In genomic region chr3:82876372-82876739, GRCm38 (mm10) we compare ENCODE assay signal across 7 mouse cellular contexts. TPM values are rescaled to one million over a fixed set of nuclear protein-coding genes. Genes with fewer than 3 reads are reported as not detected.
DNase-seq lines count a peak whose midpoint lies in the region; ATAC-seq and TF ChIP-seq lines count a peak whose summit lies in the region.

Gene Rbm46, minus strand, starts transcription at chr3:82876483.

- ATAC-seq in embryonic facial prominence, embryonic 12.5 days (ENCODE audit: insufficient number of reproducible peaks, insufficient read depth, low FRiP score, low TSS enrichment): peak; percentile 92

- intact Hi-C loops in heart, adult 2 months (cut with DNase I): loop anchor here (2.0 kb wide), 1 partner anchor 176 kb away; no protein-coding TSS in a partner anchor
- intact Hi-C loops in left cerebral cortex, postnatal 4 days (cut with DNase I): loop anchor here (5.0 kb wide), 2 partner anchors 121 to 176 kb away; no protein-coding TSS in a partner anchor

- no peak for TF ChIP-seq POLR2A in heart, adult 2 months (IDR thresholded peaks at IDR 0.05; ENCODE audit: insufficient read depth, low read depth, low read length)
- TF ChIP-seq POLR2A in small intestine, adult 2 months (IDR thresholded peaks at IDR 0.05; ENCODE audit: low read depth, low read length): no peak

- no peak for TF ChIP-seq CTCF in heart, adult 2 months (IDR thresholded peaks at IDR 0.05)
- TF ChIP-seq CTCF in small intestine, adult 2 months (IDR thresholded peaks at IDR 0.05; ENCODE audit: extremely low read depth, insufficient read length, insufficient replicate concordance, low read depth, low read length): no peak

- H3K4me1 ChIP-seq in embryonic facial prominence, embryonic 12.5 days: no peaks in the 10 kb centered on the region
- no peaks in the 10 kb centered on the region for H3K4me1 ChIP-seq in heart, adult 2 months (ENCODE audit: control insufficient read depth, insufficient read depth, low read length)
- peaks cover 7% of the 10 kb centered on the region for H3K4me1 ChIP-seq in small intestine, adult 2 months (ENCODE audit: control insufficient read depth, insufficient read depth, insufficient read length, low read length)

- WGBS in embryonic facial prominence, embryonic 12.5 days: 18% methylated on average over 36 of the region's 36 CpGs
- WGBS in heart, adult 2 months: 19% methylated on average over 36 of the region's 36 CpGs
- 18% methylated on average over 36 of the region's 36 CpGs for WGBS in small intestine, adult 2 months

- H3K4me3 ChIP-seq in embryonic facial prominence, embryonic 12.5 days: peak within 1 kb of the TSS; percentile 43
- H3K4me3 ChIP-seq in heart, adult 2 months: no peak within 1 kb of the TSS
- H3K4me3 ChIP-seq in small intestine, adult 2 months (ENCODE audit: low read depth, low read length): peak within 1 kb of the TSS; percentile 46

- H3K9me3 ChIP-seq in embryonic facial prominence, embryonic 12.5 days: no peaks in the 10 kb centered on the region

- no peak within 1 kb of the TSS for H3K27ac ChIP-seq in embryonic facial prominence, embryonic 12.5 days
- H3K27ac ChIP-seq in heart, adult 2 months: no peak within 1 kb of the TSS
- H3K27ac ChIP-seq in small intestine, adult 2 months (ENCODE audit: insufficient read depth, low read depth, low read length): no peak within 1 kb of the TSS

- no peaks in the 10 kb centered on the region for H3K36me3 ChIP-seq in embryonic facial prominence, embryonic 12.5 days
- no peaks in the 10 kb centered on the region for H3K36me3 ChIP-seq in heart, adult 2 months (ENCODE audit: control insufficient read depth, insufficient read depth, low read length)
- H3K36me3 ChIP-seq in small intestine, adult 2 months (ENCODE audit: control insufficient read depth, insufficient read depth, low read length): no peaks in the 10 kb centered on the region

- DNase-seq in c-Kit-positive CD71-negative TER-119-negative erythroid progenitor cells, embryonic 14.5 days (ENCODE audit: low read depth): peak; percentile 10
- DNase-seq in heart, adult 2 months: peak; percentile 75 to 77
- peak; percentile 62 for DNase-seq in kidney, adult 11 months
- DNase-seq in left cerebral cortex, postnatal 4 days: peak; percentile 89
- DNase-seq in mesoderm, embryonic 11.5 days (ENCODE audit: low read depth, low spot score): peak; percentile 88

- H3K79me2 ChIP-seq in heart, adult 2 months (replicated peaks; ENCODE audit: control insufficient read depth, insufficient read depth, low read length): no peaks in the 10 kb centered on the region

- TF ChIP-seq EP300 in heart, adult 2 months (IDR thresholded peaks at IDR 0.05; ENCODE audit: insufficient read depth, low read depth, low read length): no peak

- H3K4me2 ChIP-seq in embryonic facial prominence, embryonic 12.5 days (replicated peaks): peak within 1 kb of the TSS; percentile 57

- H3K9ac ChIP-seq in embryonic facial prominence, embryonic 12.5 days: peak within 1 kb of the TSS; percentile 24; the same call in 1 of the 2 replicates
- H3K9ac ChIP-seq in heart, adult 2 months (ENCODE audit: low read depth, low read length): no peak within 1 kb of the TSS

- peaks cover 18% of the 10 kb centered on the region for H3K27me3 ChIP-seq in embryonic facial prominence, embryonic 12.5 days
- H3K27me3 ChIP-seq in heart, adult 2 months (ENCODE audit: control insufficient read depth, insufficient read depth, low read length): peaks cover 8% of the 10 kb centered on the region
- peaks cover 16% of the 10 kb centered on the region for H3K27me3 ChIP-seq in small intestine, adult 2 months (ENCODE audit: control insufficient read depth, insufficient read depth, low read length)

RNA-seq across cellular contexts. Expression of gene Rbm46, which starts in this region (rescaled TPM):
- 6.0 and 6.4 TPM in 2 replicates for polyA plus RNA-seq in embryonic facial prominence, embryonic 12.5 days (2016; fragmentation: Nextera tagmentation; extraction: Ambion mirVana)
- total RNA-seq in heart, adult 2 months (2021): under 1 TPM; 0.14 to 0.16 TPM
- 0.10 TPM in 1 of 2 replicates, not detected in the other for polyA plus RNA-seq in heart, adult 2 months (2012; rRNA removed)
- 1 to 10 TPM; 1.3 to 1.6 TPM for total RNA-seq in left cerebral cortex, postnatal 4 days (2021)
- polyA plus RNA-seq in small intestine, adult 2 months (2012; rRNA removed): not detected in 2 replicates

Comparison
In these comparisons a context has a peak if more than half of its experiments do, and no peak if none do; other contexts are left out.
1. Peak in DNase-seq in heart, adult 2 months; RNA of the gene not detected or under 1 TPM.
2. DNase-seq: peak in every context shown above with its lines; median percentile 89 in left cerebral cortex, postnatal 4 days; 88 in mesoderm, embryonic 11.5 days; 76 in heart, adult 2 months; 62 in kidney, adult 11 months; 10 in c-Kit-positive CD71-negative TER-119-negative erythroid progenitor cells, embryonic 14.5 days.